Mouse (Mus musculus) spleen, postnatal 0 days (tissue): ENCODE results near the gene Il16. TPM values are rescaled to one million over a fixed set of nuclear protein-coding genes. Genes with fewer than 3 reads are reported as not detected.

Source experiments
- polyA plus RNA-seq: library from polyadenylated mRNA; unstranded; fragments of >200 nt; fragmentation: Nextera tagmentation; extraction: Ambion mirVana; gene quantifications from 2 replicates; pipeline ENCODE4 v1.2.1, GENCODE M21; 2015

Gene Il16
- 16.8 and 22.3 TPM in 2 replicates for polyA plus RNA-seq

DNA sequence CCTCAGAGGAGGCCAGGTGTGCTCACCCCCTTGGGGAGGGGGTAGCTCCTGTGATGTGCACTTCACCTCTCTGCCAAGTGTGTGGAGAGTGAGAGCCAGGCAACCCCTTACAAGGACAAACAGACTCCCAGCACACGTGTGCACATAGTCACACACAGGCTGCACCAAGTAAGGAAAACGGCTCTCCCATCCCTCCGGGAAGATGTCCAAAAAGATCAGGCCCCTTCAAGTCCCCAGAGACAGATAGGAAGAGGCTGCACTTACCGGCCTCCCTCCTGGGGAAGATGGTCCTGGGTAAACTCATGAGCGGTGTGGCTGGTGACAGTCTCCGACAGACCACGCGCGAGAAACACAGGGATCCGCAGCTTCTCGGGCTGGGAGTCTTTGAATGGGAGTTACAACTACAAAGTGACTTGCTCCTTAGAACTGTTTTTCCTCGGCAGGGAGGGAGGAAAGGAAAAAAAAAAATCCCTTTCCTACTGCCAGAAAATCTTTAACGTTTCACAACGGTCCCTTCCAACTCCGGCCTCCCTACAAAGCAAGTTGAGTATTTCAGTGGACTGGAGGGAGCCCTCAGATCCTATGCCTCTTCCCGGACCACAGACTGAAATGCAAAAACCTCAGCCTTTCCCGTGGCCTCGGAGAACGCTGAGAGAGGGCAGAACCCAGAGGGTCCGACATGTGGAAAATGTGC, at the start of gene Il16:
TSS of gene Il16 (minus strand) at position 314 of the 694 bp plus-strand sequence.

GRCm38 (mm10) chr7:83794705-83795104, 49.2 kb upstream of the Il16 start, which contains the start of gene Cfap161:
Gene Cfap161, minus strand, starts transcription at chr7:83794880.

GRCm38 (mm10) chr7:83631828-83632681, 113.5 kb downstream of the Il16 start, which contains the start of gene Stard5:
Gene Stard5, plus strand, starts transcription at chr7:83631959.

Other genes starting within 250 kb of the Il16 start
- 0.14 and 0.34 TPM in 2 replicates for gene Tmc3, start 160.8 kb downstream of the Il16 start, polyA plus RNA-seq
- gene Stard5, start 113.8 kb downstream of the Il16 start, polyA plus RNA-seq, result 11.7 and 16.0 TPM in 2 replicates
- gene Cfap161, start 49.2 kb upstream of the Il16 start, polyA plus RNA-seq, result 0.18 TPM in 1 of 2 replicates, not detected in the other
- 13.4 and 13.7 TPM in 2 replicates for gene Tlnrd1, start 138.6 kb upstream of the Il16 start, polyA plus RNA-seq
- gene Mesd, start 138.7 kb upstream of the Il16 start, polyA plus RNA-seq, result 57.4 and 58.8 TPM in 2 replicates